Mouse (Mus musculus): ENCODE measurements around the gene Wfdc13. TPM values are rescaled to one million over a fixed set of nuclear protein-coding genes. Genes with fewer than 3 reads are reported as not detected.

The Wfdc13 gene
- total and polyA plus RNA-seq, 3 experiments = not detected

DNA sequence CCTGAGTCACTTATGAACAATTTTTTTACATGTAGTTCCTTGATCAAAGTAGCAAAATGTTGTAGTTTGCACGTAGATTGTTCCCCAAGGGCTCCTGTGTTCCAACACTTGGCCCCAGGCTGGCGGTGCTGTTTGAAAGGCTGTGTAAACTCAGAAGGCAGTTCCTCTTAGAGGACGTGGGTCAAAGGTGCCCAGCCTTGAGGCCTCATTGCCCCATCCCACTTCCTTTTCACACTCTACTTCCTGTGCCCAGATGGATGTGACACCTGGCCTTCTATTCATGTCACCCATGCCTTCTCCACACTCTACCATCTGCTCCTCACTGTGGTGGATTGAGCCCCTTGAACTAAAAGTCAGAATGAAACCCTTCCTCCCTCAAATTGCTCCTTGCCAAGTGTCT is 5.0 kb upstream of the Wfdc13 start:
- Histone ChIP-seq H3K36me3 (replicated peaks in 1 of 2; ENCODE audit: control insufficient read depth in 1 of 2, insufficient read depth in 1 of 2, low read length in 1 of 2) (no peaks in the 10 kb centered on the region), H3K9me3 (replicated peaks; ENCODE audit: low read length) (peaks cover 4% of the 10 kb centered on the region), H3K9ac (ENCODE audit: insufficient read depth, low read depth) (no peak overlapping the region), H3K4me1 (ENCODE audit: control insufficient read depth in 1 of 2, insufficient read depth in 2 of 2) (peaks cover 5 to 13% of the 10 kb centered on the region in 2 experiments; a peak in 3 of 4 replicates), H3K4me3 (replicated peaks in 1 of 3; ENCODE audit: low read depth in 2 of 3, low read length in 2 of 3, poor library complexity in 1 of 3) (no peak overlapping the region), H3K4me2 (ENCODE audit: insufficient read depth, low read depth, poor library complexity, severe bottlenecking) (no peak overlapping the region), H3K79me2 (replicated peaks; ENCODE audit: control insufficient read depth, extremely low read depth, insufficient read depth, poor library complexity, severe bottlenecking) (no peaks in the 10 kb centered on the region), H3K27ac (ENCODE audit: insufficient read depth, low read depth) (no peak overlapping the region), H3K27me3 (replicated peaks) (peaks cover 44% of the 10 kb centered on the region)
- dilution Hi-C loops (cut with MboI; ENCODE audit: extremely low pct_ligation_motif_present, extremely low pct_unique_long_range_greater_than_20kb, low sequenced_read_pairs) = no loop called here
- TF ChIP-seq HCFC1 (IDR thresholded peaks at IDR 0.05; ENCODE audit: low read depth, low read length) = no peak
- no peak for TF ChIP-seq TBP (conservative IDR thresholded peaks at IDR 0.05; ENCODE audit: low read depth, low read length)
- no peak for TF ChIP-seq TCF12 (IDR thresholded peaks at IDR 0.05; ENCODE audit: low read depth, low read length)
- no peak for TF ChIP-seq POLR2A (IDR thresholded peaks at IDR 0.05; ENCODE audit: low read depth, low read length)
- TF ChIP-seq JUND (conservative IDR thresholded peaks at IDR 0.05; ENCODE audit: low read depth, low read length) = no peak
- TF ChIP-seq SMC3 (IDR thresholded peaks at IDR 0.05; ENCODE audit: low read depth, low read length) = no peak
- TF ChIP-seq RAD21 (IDR thresholded peaks at IDR 0.05; ENCODE audit: low read depth, low read length) = no peak
- TF ChIP-seq RCOR1 (conservative IDR thresholded peaks at IDR 0.05; ENCODE audit: low read depth, low read length) = no peak
- TF ChIP-seq SIN3A (IDR thresholded peaks at IDR 0.05; ENCODE audit: low read length) = no peak
- TF ChIP-seq CTCF (conservative IDR thresholded peaks at IDR 0.05 in 1 of 2, IDR thresholded peaks at IDR 0.05 in 1 of 2; ENCODE audit: low read depth in 2 of 2, low read length in 2 of 2) = no peak
- no peak for TF ChIP-seq MAX (IDR thresholded peaks at IDR 0.05; ENCODE audit: low read length)
- TF ChIP-seq BHLHE40 (IDR thresholded peaks at IDR 0.05; ENCODE audit: low read depth, low read length) = no peak
- DNase-seq (ENCODE audit: extremely low read depth) = peak; percentile 30
- in situ Hi-C loops (cut with MboI; ENCODE audit: low pct_ligation_motif_present, low pct_unique_long_range_greater_than_20kb, low sequenced_read_pairs) = no loop called here

- 0 out of 4 replicates have a peak, but pooled peaks cover 0 to 2% of the 10 kb centered on the region in 2 experiments for H3K4me1 ChIP-seq (ENCODE audit: control insufficient read depth in 1 of 2, insufficient read depth in 2 of 2)
- no peak within 1 kb of the TSS for H3K4me2 ChIP-seq (ENCODE audit: insufficient read depth, low read depth, poor library complexity, severe bottlenecking)
- dilution Hi-C loops (cut with MboI; ENCODE audit: extremely low pct_ligation_motif_present, extremely low pct_unique_long_range_greater_than_20kb, low sequenced_read_pairs) (no loop called here), in situ Hi-C loops (cut with MboI; ENCODE audit: low pct_ligation_motif_present, low pct_unique_long_range_greater_than_20kb, low sequenced_read_pairs) (no loop called here)
- no peak within 1 kb of the TSS for H3K4me3 ChIP-seq (replicated peaks in 1 of 3; ENCODE audit: low read depth in 2 of 3, low read length in 2 of 3, poor library complexity in 1 of 3)
- peaks cover 85% of the 10 kb centered on the region for H3K27me3 ChIP-seq (replicated peaks)
- H3K9me3 ChIP-seq (replicated peaks; ENCODE audit: low read length) = no peaks in the 10 kb centered on the region
- TF ChIP-seq NRF1 (IDR thresholded peaks at IDR 0.05; ENCODE audit: low read depth, low read length) (no peak), SMC3 (IDR thresholded peaks at IDR 0.05; ENCODE audit: low read depth, low read length) (no peak), ZKSCAN1 (IDR thresholded peaks at IDR 0.05; ENCODE audit: borderline replicate concordance, low read depth, low read length) (no peak), TBP (conservative IDR thresholded peaks at IDR 0.05; ENCODE audit: low read depth, low read length) (no peak), JUN (IDR thresholded peaks at IDR 0.05; ENCODE audit: insufficient read depth, low read depth, low read length) (no peak), IRF4 (IDR thresholded peaks at IDR 0.05; ENCODE audit: low read depth, low read length) (no peak), MAX (IDR thresholded peaks at IDR 0.05; ENCODE audit: low read length) (no peak), CTCF (conservative IDR thresholded peaks at IDR 0.05 in 1 of 2, IDR thresholded peaks at IDR 0.05 in 1 of 2; ENCODE audit: low read depth in 2 of 2, low read length in 2 of 2) (no peak), TCF12 (IDR thresholded peaks at IDR 0.05; ENCODE audit: low read depth, low read length) (no peak), EP300 (IDR thresholded peaks at IDR 0.05; ENCODE audit: low read length) (no peak), E2F4 (IDR thresholded peaks at IDR 0.05; ENCODE audit: insufficient replicate concordance, low read depth, low read length) (no peak), BHLHE40 (IDR thresholded peaks at IDR 0.05; ENCODE audit: low read depth, low read length) (no peak), ZMIZ1 (IDR thresholded peaks at IDR 0.05; ENCODE audit: low read depth, low read length) (no peak), PAX5 (IDR thresholded peaks at IDR 0.05; ENCODE audit: low read length) (no peak), GABPA (IDR thresholded peaks at IDR 0.05; ENCODE audit: insufficient replicate concordance, low read depth, low read length) (no peak), NELFE (IDR thresholded peaks at IDR 0.05; ENCODE audit: low read depth, low read length) (no peak)
- no peaks in the 10 kb centered on the region for H3K36me3 ChIP-seq (replicated peaks in 1 of 2; ENCODE audit: control insufficient read depth in 1 of 2, insufficient read depth in 1 of 2, low read length in 1 of 2)
- DNase-seq (ENCODE audit: extremely low read depth) = no peak
- H3K27ac ChIP-seq (ENCODE audit: insufficient read depth, low read depth) = no peak within 1 kb of the TSS
- no peaks in the 10 kb centered on the region for H3K79me2 ChIP-seq (replicated peaks; ENCODE audit: control insufficient read depth, extremely low read depth, insufficient read depth, poor library complexity, severe bottlenecking)
- no peak within 1 kb of the TSS for H3K9ac ChIP-seq (ENCODE audit: insufficient read depth, low read depth)
These were observed 13.3 kb downstream of the Wfdc13 start, which contains the start of gene Spint4 for GRCm38 (mm10) chr2:164698201-164698600. Gene Spint4, plus strand, starts transcription at chr2:164698501.

Measured in CH12.LX (cell line).